Mouse (Mus musculus) neural tube, embryonic 15.5 days (tissue): ENCODE measurements at regions not wholly inside any gene's neighbourhood (a gene's known extent, or its start where the extent isn't known, plus 50 kb on each side); places are given as distances from the start of the nearest gene placed in this dataset.
A peak's percentile ranks its signal among the peaks of the same experiment; 100 is the strongest.

ENCODE experiments used
- ATAC-seq: fragments of 200-750 bp; cut with Nextera tagmentation; 2 replicates; pipeline ENCODE4 v1.8.0; 2017; ENCODE audit warnings: mild to moderate bottlenecking, moderate TSS enrichment, moderate library complexity; ENCODE audit not compliant: low FRiP score
- H3K27ac ChIP-seq: fragments of 300-500 bp; sonication (generic); replicated peaks from 2 replicates; pipeline ENCODE4 v1.5.1; 2015; ENCODE audit warnings: mild to moderate bottlenecking, inconsistent platforms
- H3K27me3 ChIP-seq: fragments of 300-500 bp; sonication (generic); replicated peaks from 2 replicates; pipeline ENCODE4 v1.6.1; 2015; ENCODE audit warnings: inconsistent platforms
- H3K36me3 ChIP-seq: fragments of 300-500 bp; sonication (generic); 2 replicates; pipeline ENCODE4 v1.6.1; 2015; ENCODE audit warnings: inconsistent platforms
- H3K4me1 ChIP-seq: fragments of 300-500 bp; sonication (generic); 2 replicates; pipeline ENCODE4 v1.6.1; 2015; ENCODE audit warnings: inconsistent platforms
- H3K4me2 ChIP-seq: fragments of 300-500 bp; sonication (generic); 2 replicates; pipeline ENCODE4 v1.6.1; 2015; ENCODE audit warnings: inconsistent platforms, mild to moderate bottlenecking, moderate library complexity
- H3K4me3 ChIP-seq: fragments of 300-500 bp; sonication (generic); replicated peaks from 2 replicates; pipeline ENCODE4 v1.5.1; 2015; ENCODE audit warnings: mild to moderate bottlenecking, inconsistent platforms
- H3K9ac ChIP-seq: fragments of 300-500 bp; sonication (generic); replicated peaks from 2 replicates; pipeline ENCODE4 v1.6.1; 2015; ENCODE audit warnings: mild to moderate bottlenecking, inconsistent platforms
- H3K9me3 ChIP-seq: fragments of 300-500 bp; sonication (generic); replicated peaks from 2 replicates; pipeline ENCODE4 v1.6.1; 2016; ENCODE audit warnings: inconsistent platforms
- WGBS: fragments of 180-500 bp; shearing (Covaris S2); methylation state at CpG from one replicate; pipeline ENCODE4 v1.1.7; 2015; ENCODE audit warnings: mixed read lengths; 5-methylcytosine and 5-hydroxymethylcytosine counted together

DNA sequence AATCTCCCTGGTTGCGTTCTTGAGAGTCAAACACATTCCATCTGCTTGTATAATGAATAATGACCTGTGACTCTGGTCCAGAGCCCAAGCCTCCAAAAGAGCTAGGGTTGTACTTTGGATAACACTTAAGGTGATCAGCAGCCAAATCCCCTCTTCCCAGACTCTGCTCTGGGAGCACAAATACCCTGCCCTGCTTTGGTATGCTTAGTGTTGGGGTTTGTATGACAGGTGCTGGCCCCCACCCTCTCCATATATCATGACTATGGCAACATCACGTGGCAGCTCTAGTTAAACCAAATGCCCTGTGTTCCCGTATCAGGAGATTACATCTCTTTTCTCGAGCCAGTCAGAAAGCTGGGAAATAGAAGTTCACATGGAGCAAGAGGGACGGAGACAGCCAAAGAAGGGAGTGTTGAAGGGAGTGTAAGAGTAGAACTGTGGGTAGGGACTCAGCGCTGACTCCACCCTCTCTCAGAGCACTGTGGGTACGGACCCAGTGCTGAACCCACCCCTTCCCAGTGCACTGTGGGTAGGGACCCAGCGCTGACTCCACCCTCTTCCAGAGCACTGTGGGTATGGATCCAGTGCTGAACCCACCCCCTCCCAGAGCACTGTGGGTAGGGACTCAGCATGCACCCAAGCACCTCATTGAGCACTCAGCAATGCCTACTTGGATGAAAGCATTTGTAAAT is 387.4 kb upstream of the Kazn start:
- no peak for ATAC-seq
- no peaks in the 10 kb centered on the region for H3K36me3 ChIP-seq
- no peak overlapping the region for H3K4me2 ChIP-seq
- H3K4me1 ChIP-seq = peaks cover 4% of the 10 kb centered on the region; the same call in 1 of the 2 replicates
- H3K4me3 ChIP-seq = no peak overlapping the region
- H3K27me3 ChIP-seq = no peaks in the 10 kb centered on the region
- no peak overlapping the region for H3K9ac ChIP-seq
- no peaks in the 10 kb centered on the region for H3K9me3 ChIP-seq
- H3K27ac ChIP-seq = no peak overlapping the region
- WGBS = 85% methylated on average over 8 of the region's 8 CpGs

- 56% methylated on average over 3 of the region's 3 CpGs for WGBS
- Histone ChIP-seq H3K27me3 (no peaks in the 10 kb centered on the region), H3K4me2 (no peak overlapping the region), H3K4me1 (peaks cover 4% of the 10 kb centered on the region; the same call in 1 of the 2 replicates), H3K36me3 (no peaks in the 10 kb centered on the region), H3K27ac (no peak overlapping the region), H3K4me3 (no peak overlapping the region), H3K9me3 (no peaks in the 10 kb centered on the region), H3K9ac (no peak overlapping the region)
- no peak for ATAC-seq
Observed at GRCm38 (mm10) chr4:142625456-142625855, 386.3 kb upstream of the Kazn start.

GRCm38 (mm10) chr4:142622151-142622861 is 383.1 kb upstream of the Kazn start:
- no peak overlapping the region for H3K9ac ChIP-seq
- no peak overlapping the region for H3K4me2 ChIP-seq
- H3K4me3 ChIP-seq = no peak overlapping the region
- H3K4me1 ChIP-seq = peaks cover 4% of the 10 kb centered on the region; the same call in 1 of the 2 replicates
- H3K27ac ChIP-seq = no peak overlapping the region
- H3K27me3 ChIP-seq = 0 out of 2 replicates have a peak, but pooled peaks cover 2% of the 10 kb centered on the region
- WGBS = 56% methylated on average over 17 of the region's 17 CpGs
- ATAC-seq = no peak
- H3K36me3 ChIP-seq = no peaks in the 10 kb centered on the region
- H3K9me3 ChIP-seq = no peaks in the 10 kb centered on the region

- no peak overlapping the region for H3K4me3 ChIP-seq
- H3K4me1 ChIP-seq = peaks cover 4% of the 10 kb centered on the region; the same call in 1 of the 2 replicates
- H3K27ac ChIP-seq = no peak overlapping the region
- ATAC-seq = no peak
- H3K27me3 ChIP-seq = 0 out of 2 replicates have a peak, but pooled peaks cover 2% of the 10 kb centered on the region
- H3K9ac ChIP-seq = no peak overlapping the region
- 68% methylated on average over 8 of the region's 8 CpGs for WGBS
- H3K9me3 ChIP-seq = no peaks in the 10 kb centered on the region
- H3K4me2 ChIP-seq = no peak overlapping the region
- H3K36me3 ChIP-seq = no peaks in the 10 kb centered on the region
Observed at GRCm38 (mm10) chr4:142619396-142619795, 380.2 kb upstream of the Kazn start.

GRCm38 (mm10) chr4:142618770-142619169 is 379.6 kb upstream of the Kazn start:
- peaks cover 4% of the 10 kb centered on the region; the same call in 1 of the 2 replicates for H3K4me1 ChIP-seq
- WGBS = 28% methylated on average over 4 of the region's 4 CpGs
- H3K36me3 ChIP-seq = no peaks in the 10 kb centered on the region
- H3K27ac ChIP-seq = no peak overlapping the region
- ATAC-seq = no peak
- no peaks in the 10 kb centered on the region for H3K9me3 ChIP-seq
- H3K4me3 ChIP-seq = no peak overlapping the region
- H3K4me2 ChIP-seq = no peak overlapping the region
- H3K9ac ChIP-seq = no peak overlapping the region
- 0 out of 2 replicates have a peak, but pooled peaks cover 2% of the 10 kb centered on the region for H3K27me3 ChIP-seq

DNA sequence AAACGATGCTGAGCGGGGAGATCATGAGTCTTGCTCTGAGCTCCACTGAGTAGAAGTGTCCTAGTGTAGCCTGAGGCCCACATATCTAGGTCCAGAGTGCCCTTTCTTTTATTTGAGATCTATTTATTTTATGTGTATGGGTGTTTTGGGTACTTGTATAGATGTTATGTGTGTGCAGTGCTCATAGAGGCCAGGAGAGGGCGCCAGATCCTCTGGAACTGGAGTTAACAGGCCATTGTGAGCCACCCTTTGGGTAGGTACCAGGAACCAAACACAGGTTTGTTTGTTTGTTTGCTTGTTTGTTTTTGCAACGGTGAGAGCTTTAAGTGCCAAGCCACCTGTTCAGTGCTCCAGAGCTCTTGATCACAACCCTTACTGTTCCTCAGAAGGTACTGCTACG is 378.5 kb upstream of the Kazn start:
- 65% methylated on average over 5 of the region's 5 CpGs for WGBS
- no peaks in the 10 kb centered on the region for H3K36me3 ChIP-seq
- H3K27ac ChIP-seq = no peak overlapping the region
- H3K4me3 ChIP-seq = no peak overlapping the region
- H3K9me3 ChIP-seq = no peaks in the 10 kb centered on the region
- H3K9ac ChIP-seq = no peak overlapping the region
- no peak for ATAC-seq
- peaks cover 4% of the 10 kb centered on the region; the same call in 1 of the 2 replicates for H3K4me1 ChIP-seq
- 0 out of 2 replicates have a peak, but pooled peaks cover 2% of the 10 kb centered on the region for H3K27me3 ChIP-seq
- no peak overlapping the region for H3K4me2 ChIP-seq

GRCm38 (mm10) chr4:142616901-142617300 is 377.7 kb upstream of the Kazn start:
- Histone ChIP-seq H3K4me2 (no peak overlapping the region), H3K9ac (no peak overlapping the region), H3K36me3 (no peaks in the 10 kb centered on the region), H3K27me3 (0 out of 2 replicates have a peak, but pooled peaks cover 2% of the 10 kb centered on the region), H3K4me3 (no peak overlapping the region), H3K4me1 (no peaks in the 10 kb centered on the region), H3K27ac (no peak overlapping the region), H3K9me3 (no peaks in the 10 kb centered on the region)
- no peak for ATAC-seq
- WGBS = 66% methylated on average over 7 of the region's 7 CpGs

- WGBS = 89% methylated on average over 3 of the region's 3 CpGs
- no peak overlapping the region for H3K4me3 ChIP-seq
- no peak for ATAC-seq
- no peaks in the 10 kb centered on the region for H3K4me1 ChIP-seq
- H3K36me3 ChIP-seq = no peaks in the 10 kb centered on the region
- H3K27ac ChIP-seq = no peak overlapping the region
- H3K27me3 ChIP-seq = no peaks in the 10 kb centered on the region
- H3K9me3 ChIP-seq = 0 out of 2 replicates have a peak, but pooled peaks cover 4% of the 10 kb centered on the region
- no peak overlapping the region for H3K4me2 ChIP-seq
- H3K9ac ChIP-seq = no peak overlapping the region
Observed at GRCm38 (mm10) chr4:142605098-142605497, 365.9 kb upstream of the Kazn start.

DNA sequence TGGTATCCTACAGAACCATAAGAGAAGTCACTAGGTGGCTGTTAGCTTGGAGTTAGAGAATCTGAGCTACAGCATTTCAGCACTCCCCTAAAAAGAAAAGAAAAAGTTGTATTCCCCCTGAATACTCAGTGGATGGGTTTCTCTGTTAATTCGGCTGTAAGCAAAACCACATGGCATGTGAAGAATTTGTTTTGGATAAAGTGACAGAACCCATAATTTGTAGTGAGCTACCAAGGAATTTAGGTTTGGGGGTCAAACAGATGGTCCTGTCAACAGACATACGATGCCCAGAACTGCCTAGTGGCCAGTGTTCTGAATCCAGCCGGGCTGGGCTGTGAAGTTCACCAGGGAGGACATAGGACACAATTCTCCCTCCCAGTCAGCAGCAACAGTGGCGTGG is 358.0 kb upstream of the Kazn start:
- no peaks in the 10 kb centered on the region for H3K4me1 ChIP-seq
- no peak overlapping the region for H3K4me2 ChIP-seq
- no peak overlapping the region for H3K9ac ChIP-seq
- 69% methylated on average over 4 of the region's 4 CpGs for WGBS
- no peak for ATAC-seq
- H3K36me3 ChIP-seq = no peaks in the 10 kb centered on the region
- no peaks in the 10 kb centered on the region for H3K27me3 ChIP-seq
- H3K9me3 ChIP-seq = 0 out of 2 replicates have a peak, but pooled peaks cover 4% of the 10 kb centered on the region
- no peak overlapping the region for H3K27ac ChIP-seq
- H3K4me3 ChIP-seq = no peak overlapping the region

DNA sequence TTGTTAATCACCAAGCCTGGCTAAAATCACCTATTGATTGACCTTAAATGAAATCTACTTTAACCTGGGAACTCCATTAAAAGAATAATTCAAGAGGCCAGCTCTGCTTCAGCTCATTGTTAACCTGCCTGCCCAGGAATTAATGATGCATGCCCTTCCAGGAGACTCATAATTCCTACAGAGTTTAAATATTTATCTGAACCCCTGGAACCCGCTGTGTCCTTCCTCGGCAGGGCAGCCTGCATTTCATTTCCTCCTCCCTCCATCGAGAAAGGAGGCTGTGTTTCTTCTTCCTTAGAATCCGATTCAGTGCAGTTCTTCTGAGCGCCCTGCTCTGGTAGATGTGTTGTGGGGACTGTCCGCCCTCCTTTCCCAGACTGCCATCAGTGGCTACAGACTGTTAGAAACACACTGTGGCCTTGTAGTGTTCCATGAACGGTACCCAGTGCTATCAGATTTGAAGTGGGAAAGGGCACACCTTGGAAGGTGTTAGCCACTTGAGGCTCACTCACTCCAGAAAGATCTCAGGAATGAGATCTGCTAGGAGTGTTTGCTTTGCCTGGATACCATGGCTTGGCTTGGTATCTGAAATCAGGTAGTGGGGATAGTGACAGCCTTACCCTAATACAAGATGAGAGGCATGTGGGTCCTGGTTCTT is 350.0 kb upstream of the Kazn start:
- Histone ChIP-seq H3K9me3 (no peaks in the 10 kb centered on the region), H3K4me3 (no peak overlapping the region), H3K4me2 (peak overlapping the region; percentile 46; the same call in 1 of the 2 replicates), H3K36me3 (no peaks in the 10 kb centered on the region), H3K27ac (peak overlapping the region; percentile 51; the same call in 1 of the 2 replicates), H3K9ac (no peak overlapping the region), H3K4me1 (peaks cover 28% of the 10 kb centered on the region), H3K27me3 (no peaks in the 10 kb centered on the region)
- 47% methylated on average over 7 of the region's 7 CpGs for WGBS
- ATAC-seq = no peak

DNA sequence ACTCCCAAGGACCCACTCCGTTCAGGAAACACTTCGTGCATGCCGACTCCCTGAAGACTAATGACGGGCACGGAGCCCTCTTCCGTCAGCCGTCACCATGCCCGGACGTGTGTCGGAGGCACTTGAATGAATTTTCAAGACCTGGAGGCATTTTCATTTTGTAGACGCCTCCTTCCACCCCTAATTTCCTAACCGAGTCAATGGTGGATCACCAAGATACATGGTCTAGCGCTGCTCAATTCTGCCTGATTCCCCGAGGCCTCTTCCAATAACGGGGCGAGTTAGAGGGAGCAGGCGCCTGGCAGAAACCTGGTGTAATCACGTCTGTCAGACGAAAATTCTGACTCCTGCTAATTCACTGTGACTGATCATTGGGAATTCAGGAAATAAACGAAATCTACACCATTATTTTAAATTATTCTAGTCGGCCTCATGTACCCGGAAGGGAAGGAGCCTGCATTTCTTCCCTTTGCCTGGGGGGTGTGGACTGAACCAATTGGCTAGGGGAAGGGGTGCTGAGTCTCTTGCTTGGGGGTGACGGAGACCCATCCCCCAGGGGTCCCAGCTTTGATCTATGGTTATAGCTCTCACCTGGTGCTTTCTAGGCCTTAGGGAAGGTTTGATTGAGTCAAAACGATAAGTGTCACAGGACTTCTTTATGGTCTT is 349.4 kb upstream of the Kazn start:
- peak; percentile 56 for ATAC-seq
- peak overlapping the region; percentile 46 for H3K4me2 ChIP-seq
- 22% methylated on average over 24 of the region's 24 CpGs for WGBS

More for the DNA sequence above, 349.4 kb upstream of the Kazn start:
- H3K4me1 ChIP-seq = peaks cover 28% of the 10 kb centered on the region
- H3K36me3 ChIP-seq = no peaks in the 10 kb centered on the region
- H3K27ac ChIP-seq = peak overlapping the region; percentile 51
- no peak overlapping the region for H3K9ac ChIP-seq
- H3K4me3 ChIP-seq = peak overlapping the region; percentile 21
- H3K9me3 ChIP-seq = no peaks in the 10 kb centered on the region
- no peaks in the 10 kb centered on the region for H3K27me3 ChIP-seq
